Mouse (Mus musculus) liver, embryonic 11.5 days (tissue): ENCODE results near the gene Tnrc6b. TPM values are rescaled to one million over a fixed set of nuclear protein-coding genes. Genes with fewer than 3 reads are reported as not detected.

Experiments
- ATAC-seq: fragments of 200-750 bp; cut with Nextera tagmentation; replicated peaks from 2 replicates; pipeline ENCODE4 v1.8.0; 2017; ENCODE audit warnings: moderate number of reproducible peaks, mild to moderate bottlenecking, moderate TSS enrichment, moderate library complexity; ENCODE audit not compliant: low FRiP score
- DNase-seq: peaks from one replicate; pipeline ENCODE4 v3.0.0-alpha.2; 2017; ENCODE audit warnings: low spot score
- H3K27ac ChIP-seq: fragments of 300-500 bp; sonication (generic); 2 replicates; pipeline ENCODE4 v1.5.1; 2014; ENCODE audit warnings: mild to moderate bottlenecking, low read depth, low read length, control low read depth
- H3K27me3 ChIP-seq: fragments of 300-500 bp; sonication (generic); replicated peaks from 2 replicates; pipeline ENCODE4 v1.6.1; 2014; ENCODE audit warnings: low read length, mixed read lengths; ENCODE audit not compliant: control insufficient read depth, insufficient read depth
- H3K36me3 ChIP-seq: fragments of 300-500 bp; sonication (generic); 2 replicates; pipeline ENCODE4 v1.6.1; 2014; ENCODE audit warnings: mild to moderate bottlenecking, low read length, moderate library complexity, mixed read lengths; ENCODE audit not compliant: control insufficient read depth, insufficient read depth
- H3K4me1 ChIP-seq: fragments of 300-500 bp; sonication (generic); replicated peaks from 2 replicates; pipeline ENCODE4 v1.6.1; 2014; ENCODE audit warnings: low read length, mixed read lengths; ENCODE audit not compliant: control insufficient read depth, insufficient read depth
- H3K4me2 ChIP-seq: fragments of 300-500 bp; sonication (generic); 2 replicates; pipeline ENCODE4 v1.6.1; 2014; ENCODE audit warnings: mild to moderate bottlenecking, control low read depth, moderate library complexity
- H3K4me3 ChIP-seq: fragments of 300-500 bp; sonication (generic); 2 replicates; pipeline ENCODE4 v1.5.1; 2014; ENCODE audit warnings: low read depth, low read length, control low read depth
- H3K9ac ChIP-seq: fragments of 300-500 bp; sonication (generic); 2 replicates; pipeline ENCODE4 v1.6.1; 2014; ENCODE audit warnings: low read depth, low read length, control low read depth
- H3K9me3 ChIP-seq: fragments of 300-500 bp; sonication (generic); 2 replicates; pipeline ENCODE4 v1.6.1; 2016; ENCODE audit warnings: low read length, inconsistent platforms, mixed read lengths; ENCODE audit not compliant: control insufficient read depth
- WGBS: fragments of 180-500 bp; shearing (Covaris S2); extraction: QIAGEN DNeasy Blood & Tissue Kit; methylation state at CpG from one replicate; pipeline ENCODE4 v1.1.7; 2014; 5-methylcytosine and 5-hydroxymethylcytosine counted together
- polyA plus RNA-seq: library from polyadenylated mRNA; unstranded; fragments of >200 nt; fragmentation: Nextera tagmentation; extraction: Ambion mirVana; gene quantifications from 2 replicates; pipeline ENCODE4 v1.2.1, GENCODE M21; 2014

Tnrc6b gene
- polyA plus RNA-seq, 1 experiment from 2014 or later, result 18.5 TPM

GRCm38 (mm10) chr15:80693492-80693891, 17.6 kb upstream of the Tnrc6b start:
- no peak overlapping the region for H3K9ac ChIP-seq
- DNase-seq (no peak), ATAC-seq (no peak)
- no peak overlapping the region for H3K4me3 ChIP-seq
- WGBS, result 35% methylated on average over 3 of the region's 3 CpGs
- no peak overlapping the region for H3K4me2 ChIP-seq
- H3K27ac ChIP-seq, result no peak overlapping the region
- H3K9me3 ChIP-seq, result no peaks in the 10 kb centered on the region
- H3K27me3 ChIP-seq, result peaks cover 28% of the 10 kb centered on the region
- no peaks in the 10 kb centered on the region for H3K36me3 ChIP-seq
- H3K4me1 ChIP-seq, result 0 out of 2 replicates have a peak, but pooled peaks cover 2% of the 10 kb centered on the region

GRCm38 (mm10) chr15:80694125-80694910, 16.8 kb upstream of the Tnrc6b start:
- Histone ChIP-seq H3K4me2 (peak overlapping the region; percentile 23; the same call in 1 of the 2 replicates), H3K9ac (no peak overlapping the region), H3K27me3 (peaks cover 28% of the 10 kb centered on the region), H3K36me3 (no peaks in the 10 kb centered on the region), H3K4me1 (0 out of 2 replicates have a peak, but pooled peaks cover 2% of the 10 kb centered on the region), H3K4me3 (no peak overlapping the region), H3K9me3 (no peaks in the 10 kb centered on the region), H3K27ac (no peak overlapping the region)
- WGBS, result 17% methylated on average over 11 of the region's 11 CpGs
- ATAC-seq (no peak), DNase-seq (no peak)

DNA sequence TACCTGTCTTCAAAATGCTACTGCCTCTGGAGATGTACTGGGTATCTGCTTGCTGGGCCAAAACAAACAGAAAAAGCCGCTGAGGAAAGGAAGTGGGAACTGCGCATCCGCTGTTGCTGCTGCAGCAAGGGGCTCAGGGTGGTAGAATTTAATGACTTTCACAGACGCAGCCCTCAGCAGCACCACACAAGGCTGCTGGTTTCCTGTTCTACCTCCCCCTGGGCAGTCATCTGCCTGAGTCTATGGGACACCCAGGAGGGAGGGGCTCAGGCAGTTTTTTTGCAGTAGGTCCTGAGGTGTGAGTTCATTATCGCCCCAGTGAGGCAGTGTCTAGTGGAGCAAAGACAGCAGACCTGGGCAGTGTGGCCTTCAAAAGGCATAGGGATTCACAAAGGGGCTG, 13.5 kb upstream of the Tnrc6b start:
- DNase-seq (no peak), ATAC-seq (no peak)
- Histone ChIP-seq H3K4me2 (no peak overlapping the region), H3K9me3 (no peaks in the 10 kb centered on the region), H3K27ac (no peak overlapping the region), H3K4me1 (0 out of 2 replicates have a peak, but pooled peaks cover 2% of the 10 kb centered on the region), H3K9ac (no peak overlapping the region), H3K4me3 (no peak overlapping the region), H3K36me3 (no peaks in the 10 kb centered on the region), H3K27me3 (peaks cover 23% of the 10 kb centered on the region)
- WGBS, result 29% methylated on average over 5 of the region's 5 CpGs

DNA sequence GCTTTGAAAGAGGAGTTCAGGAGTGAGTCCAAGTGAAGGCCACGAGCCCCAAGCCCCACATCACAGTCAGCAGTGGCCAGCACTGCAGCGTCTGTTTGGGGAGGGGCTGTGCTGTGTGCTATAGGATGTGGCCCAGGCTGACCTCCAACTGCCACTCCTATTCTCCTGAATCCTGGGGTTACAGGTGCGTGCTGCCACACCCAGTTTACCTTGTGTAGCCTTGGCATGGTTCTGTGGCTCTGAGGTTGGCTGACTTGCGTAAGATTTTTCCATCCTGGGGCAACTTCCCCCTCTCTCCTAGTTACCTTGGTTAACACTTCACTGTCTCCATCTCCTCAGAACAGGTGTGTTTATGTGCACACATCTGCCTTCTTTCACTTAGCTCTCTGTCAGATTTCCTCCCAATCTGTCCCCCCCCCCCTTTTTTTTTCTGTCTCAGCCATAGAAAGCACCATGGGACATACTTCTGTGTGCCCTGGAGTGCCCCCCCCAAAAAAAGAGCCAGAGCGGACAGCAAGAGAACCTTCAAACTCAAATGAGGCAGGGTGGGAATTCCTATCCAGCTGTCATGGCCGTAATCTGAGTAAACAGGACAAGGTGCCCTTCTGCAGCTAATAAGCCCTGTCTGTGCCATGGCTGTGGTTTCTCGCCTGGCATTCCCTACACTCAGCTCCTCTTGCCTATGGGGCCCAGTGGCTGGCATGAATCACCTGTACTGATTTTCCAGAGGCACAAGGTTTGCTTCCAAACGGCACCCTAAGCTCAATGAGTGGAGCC, 9.4 kb upstream of the Tnrc6b start:
- Histone ChIP-seq H3K9ac (no peak overlapping the region), H3K4me2 (no peak overlapping the region), H3K27ac (no peak overlapping the region), H3K4me1 (peaks cover 7% of the 10 kb centered on the region), H3K27me3 (0 out of 2 replicates have a peak, but pooled peaks cover 4% of the 10 kb centered on the region), H3K9me3 (no peaks in the 10 kb centered on the region), H3K36me3 (no peaks in the 10 kb centered on the region), H3K4me3 (no peak overlapping the region)
- 63% methylated on average over 8 of the region's 8 CpGs for WGBS
- DNase-seq (no peak), ATAC-seq (no peak)

DNA sequence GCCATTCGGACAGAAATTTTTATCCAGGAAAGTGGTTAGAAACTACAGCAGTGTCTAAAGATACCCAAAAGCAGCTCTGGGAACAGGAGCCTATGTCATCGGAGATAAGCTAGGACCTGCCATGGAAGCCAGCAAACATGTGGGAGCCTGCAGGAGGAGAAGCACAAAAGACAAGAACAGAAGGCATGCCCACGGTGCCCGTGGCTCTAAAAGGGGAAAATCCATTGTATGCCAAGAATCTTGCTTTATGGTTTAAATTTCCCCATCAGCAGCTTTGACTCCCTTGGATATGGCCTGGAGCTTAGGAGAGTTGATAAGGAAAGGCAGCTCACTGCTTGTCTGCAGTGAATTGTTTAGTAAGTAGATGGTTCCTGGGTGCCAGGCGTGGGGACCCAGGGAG, 8.2 kb upstream of the Tnrc6b start:
- peaks cover 11% of the 10 kb centered on the region for H3K4me1 ChIP-seq
- H3K4me3 ChIP-seq, result no peak overlapping the region
- ATAC-seq (no peak), DNase-seq (no peak)
- no peak overlapping the region for H3K27ac ChIP-seq
- 0 out of 2 replicates have a peak, but pooled peaks cover 4% of the 10 kb centered on the region for H3K27me3 ChIP-seq
- no peaks in the 10 kb centered on the region for H3K9me3 ChIP-seq
- H3K9ac ChIP-seq, result no peak overlapping the region
- WGBS, result 76% methylated on average over 5 of the region's 5 CpGs
- H3K4me2 ChIP-seq, result no peak overlapping the region
- no peaks in the 10 kb centered on the region for H3K36me3 ChIP-seq

- Histone ChIP-seq H3K4me1 (peaks cover 11% of the 10 kb centered on the region), H3K27me3 (0 out of 2 replicates have a peak, but pooled peaks cover 4% of the 10 kb centered on the region), H3K36me3 (no peaks in the 10 kb centered on the region), H3K4me2 (no peak overlapping the region), H3K9me3 (no peaks in the 10 kb centered on the region), H3K4me3 (no peak overlapping the region), H3K9ac (no peak overlapping the region), H3K27ac (no peak overlapping the region)
- DNase-seq (no peak), ATAC-seq (no peak)
- WGBS, result 80% methylated on average over 2 of the region's 2 CpGs
Observed at GRCm38 (mm10) chr15:80703495-80703894, 7.6 kb upstream of the Tnrc6b start.

DNA sequence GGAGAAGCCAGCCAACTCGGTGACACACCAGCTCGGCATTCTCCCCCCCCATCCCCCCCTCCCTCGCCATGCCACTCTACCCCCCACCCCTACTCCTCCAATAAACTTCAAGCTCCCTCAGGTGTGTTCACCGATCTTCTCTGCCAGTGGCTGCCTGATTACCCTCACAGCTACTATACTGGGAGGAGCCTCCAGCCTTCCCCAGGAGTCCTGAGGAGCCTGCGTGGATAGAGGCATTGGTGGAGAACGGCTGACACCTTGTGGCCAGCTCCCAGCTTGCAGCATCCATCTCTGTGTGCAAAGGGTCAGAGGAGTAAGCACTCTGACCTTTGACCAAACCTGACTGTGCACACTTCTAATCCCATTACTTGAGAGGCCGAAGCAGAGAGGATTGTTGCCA, 6.8 kb upstream of the Tnrc6b start:
- Histone ChIP-seq H3K4me3 (no peak overlapping the region), H3K27me3 (0 out of 2 replicates have a peak, but pooled peaks cover 4% of the 10 kb centered on the region), H3K4me1 (peaks cover 11% of the 10 kb centered on the region), H3K9ac (no peak overlapping the region), H3K27ac (no peak overlapping the region), H3K36me3 (no peaks in the 10 kb centered on the region), H3K9me3 (no peaks in the 10 kb centered on the region), H3K4me2 (peak overlapping the region; percentile 31; the same call in 1 of the 2 replicates)
- ATAC-seq, result peak; percentile 79
- peak; percentile 67 for DNase-seq
- WGBS, result 14% methylated on average over 7 of the region's 7 CpGs

DNA sequence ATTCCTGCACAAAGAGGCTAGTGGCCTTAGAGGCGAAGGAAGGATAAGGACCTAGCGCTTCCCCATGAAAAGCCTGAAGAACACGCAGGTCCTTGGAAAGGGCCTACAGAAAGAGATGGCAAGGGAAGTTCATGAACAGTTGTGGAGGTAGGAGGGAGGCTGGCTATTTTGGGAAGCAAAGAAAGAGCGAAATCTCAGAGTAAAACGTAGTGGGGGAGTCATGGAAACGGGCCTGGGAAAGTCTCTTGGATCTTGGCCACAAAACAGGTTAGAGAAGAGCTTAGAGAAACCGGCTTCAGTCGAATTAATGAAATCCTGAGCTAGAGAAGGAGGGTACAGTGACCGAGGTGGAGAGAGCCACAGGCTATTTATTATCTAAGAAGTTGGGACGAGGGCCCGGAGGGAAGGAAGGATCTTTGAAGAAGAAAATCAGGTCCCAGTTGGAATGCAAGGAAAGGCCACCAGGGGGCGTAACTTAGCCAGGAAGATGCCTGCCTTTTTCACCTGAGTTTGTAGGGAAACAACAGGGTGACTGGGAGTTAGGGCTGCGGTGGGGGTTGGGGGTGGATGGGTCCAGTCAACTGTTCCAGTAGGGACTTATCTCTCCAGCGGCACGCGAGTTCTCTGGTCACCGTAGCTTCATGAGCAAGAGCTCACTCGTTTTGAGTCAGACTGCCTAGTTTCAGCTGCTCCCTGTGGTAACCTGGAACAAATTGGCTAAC, 5.1 kb upstream of the Tnrc6b start:
- peak overlapping the region; percentile 28; the same call in 1 of the 2 replicates for H3K9ac ChIP-seq
- no peak overlapping the region for H3K27ac ChIP-seq
- DNase-seq, result peak; percentile 76

More for the DNA sequence above, 5.1 kb upstream of the Tnrc6b start:
- Histone ChIP-seq H3K9me3 (no peaks in the 10 kb centered on the region), H3K4me2 (peak overlapping the region; percentile 64), H3K4me1 (peaks cover 11% of the 10 kb centered on the region), H3K27me3 (0 out of 2 replicates have a peak, but pooled peaks cover 4% of the 10 kb centered on the region), H3K36me3 (no peaks in the 10 kb centered on the region), H3K4me3 (peak overlapping the region; percentile 38)
- no peak for ATAC-seq
- WGBS, result 28% methylated on average over 18 of the region's 18 CpGs
